Mouse (Mus musculus) gastrocnemius, adult 2 months (tissue): ENCODE measurements around the gene 1500009C09Rik. TPM values are rescaled to one million over a fixed set of nuclear protein-coding genes. Genes with fewer than 3 reads are reported as not detected.

Source experiments
- DNase-seq: peaks from one replicate; pipeline ENCODE4 v3.0.0; 2022
- H3K27ac ChIP-seq: fragments of 200-600 bp; 2 replicates; pipeline ENCODE4 v1.8.1; 2022; ENCODE audit warnings: mild to moderate bottlenecking
- H3K4me3 ChIP-seq: fragments of 200-600 bp; 2 replicates; pipeline ENCODE4 v1.8.1; 2022; ENCODE audit warnings: mild to moderate bottlenecking, moderate library complexity
- CTCF ChIP-seq: fragments of 200-600 bp; IDR thresholded peaks from 2 replicates; pipeline ENCODE4 v1.8.1; 2022; ENCODE audit warnings: antibody characterized with exemption, mild to moderate bottlenecking, moderate library complexity
- intact Hi-C: fragments of 180-260 bp; cut with DNase I; formaldehyde crosslinking; loops from one replicate; pipeline ENCODE4 v1.15.1; 2025
- total RNA-seq, 2 experiments: library from RNA; stranded (reverse); gene quantifications; 2 replicates each; pipeline ENCODE4 v1.2.3; 2021

Gene 1500009C09Rik
- total RNA-seq, 2 experiments from 2014 or later: not detected

GRCm38 (mm10) chr15:82211911-82212751 lies 40.1 kb upstream of the 1500009C09Rik start:
- intact Hi-C loops: no loop called here
- no peak overlapping the region for H3K27ac ChIP-seq
- peak; percentile 50 for DNase-seq
- H3K4me3 ChIP-seq: peak overlapping the region; percentile 68
- TF ChIP-seq CTCF: peak; percentile 7; the same call in 1 of the 2 replicates

GRCm38 (mm10) chr15:82212752-82213063 lies 39.5 kb upstream of the 1500009C09Rik start, which contains the start of gene Shisa8:
Shisa8 (minus strand) TSS chr15:82212815.
- no peak for TF ChIP-seq CTCF
- peak within 1 kb of the TSS; percentile 68 for H3K4me3 ChIP-seq
- no peak for DNase-seq
- H3K27ac ChIP-seq: no peak within 1 kb of the TSS
- intact Hi-C loops: no loop called here

- intact Hi-C loops: no loop called here
- H3K27ac ChIP-seq: no peak overlapping the region
- no peak for DNase-seq
- no peak overlapping the region for H3K4me3 ChIP-seq
- no peak for TF ChIP-seq CTCF
Observed at GRCm38 (mm10) chr15:82213222-82213621, 39.0 kb upstream of the 1500009C09Rik start.

GRCm38 (mm10) chr15:82215332-82216046 lies 36.7 kb upstream of the 1500009C09Rik start:
- no peak for TF ChIP-seq CTCF
- intact Hi-C loops: no loop called here
- Histone ChIP-seq H3K4me3 (no peak overlapping the region), H3K27ac (no peak overlapping the region)
- no peak for DNase-seq

- TF ChIP-seq CTCF: no peak
- intact Hi-C loops: no loop called here
- H3K27ac ChIP-seq: no peak overlapping the region
- DNase-seq: no peak
- no peak overlapping the region for H3K4me3 ChIP-seq
Observed at GRCm38 (mm10) chr15:82216142-82216827, 35.9 kb upstream of the 1500009C09Rik start.

GRCm38 (mm10) chr15:82217039-82217438 lies 35.2 kb upstream of the 1500009C09Rik start:
- no peak overlapping the region for H3K4me3 ChIP-seq
- DNase-seq: no peak
- intact Hi-C loops: no loop called here
- H3K27ac ChIP-seq: no peak overlapping the region
- no peak for TF ChIP-seq CTCF

GRCm38 (mm10) chr15:82217980-82218379 lies 34.2 kb upstream of the 1500009C09Rik start:
- intact Hi-C loops: no loop called here
- no peak overlapping the region for H3K4me3 ChIP-seq
- DNase-seq: no peak
- no peak overlapping the region for H3K27ac ChIP-seq
- no peak for TF ChIP-seq CTCF

GRCm38 (mm10) chr15:82218778-82219666 lies 33.2 kb upstream of the 1500009C09Rik start:
- intact Hi-C loops: no loop called here
- DNase-seq: no peak
- Histone ChIP-seq H3K4me3 (no peak overlapping the region), H3K27ac (no peak overlapping the region)
- TF ChIP-seq CTCF: no peak

- DNase-seq: no peak
- H3K4me3 ChIP-seq: no peak overlapping the region
- intact Hi-C loops: no loop called here
- H3K27ac ChIP-seq: no peak overlapping the region
- TF ChIP-seq CTCF: no peak
Observed at GRCm38 (mm10) chr15:82220003-82220675, 32.1 kb upstream of the 1500009C09Rik start.

GRCm38 (mm10) chr15:82221104-82221860 lies 30.9 kb upstream of the 1500009C09Rik start:
- peak; percentile 40 for TF ChIP-seq CTCF
- intact Hi-C loops: no loop called here
- Histone ChIP-seq H3K4me3 (no peak overlapping the region), H3K27ac (no peak overlapping the region)
- DNase-seq: no peak

- intact Hi-C loops: no loop called here
Observed at GRCm38 (mm10) chr15:82223251-82223650, 28.9 kb upstream of the 1500009C09Rik start.

More at GRCm38 (mm10) chr15:82223251-82223650, 28.9 kb upstream of the 1500009C09Rik start:
- no peak for TF ChIP-seq CTCF
- H3K4me3 ChIP-seq: no peak overlapping the region
- no peak overlapping the region for H3K27ac ChIP-seq
- no peak for DNase-seq
